Mouse (Mus musculus) heart, postnatal 0 days (tissue): Measurements from ENCODE around the gene Nfix.

ENCODE experiments used
- CTCF ChIP-seq: IDR thresholded peaks from 2 replicates; pipeline ENCODE4 v1.5.1; 2016; ENCODE audit warnings: antibody characterized with exemption, control low read depth, low read depth
- EP300 ChIP-seq: IDR thresholded peaks from 2 replicates; pipeline ENCODE4 v1.6.1; 2016; ENCODE audit warnings: antibody characterized with exemption, low read depth

- TF ChIP-seq CTCF (no peak), EP300 (no peak)
Observed at GRCm38 (mm10) chr8:84743517-84744420, 56.4 kb downstream of the Nfix start.
